Comparison of ENCODE assay signal across 12 mouse cellular contexts in the genomic region with DNA sequence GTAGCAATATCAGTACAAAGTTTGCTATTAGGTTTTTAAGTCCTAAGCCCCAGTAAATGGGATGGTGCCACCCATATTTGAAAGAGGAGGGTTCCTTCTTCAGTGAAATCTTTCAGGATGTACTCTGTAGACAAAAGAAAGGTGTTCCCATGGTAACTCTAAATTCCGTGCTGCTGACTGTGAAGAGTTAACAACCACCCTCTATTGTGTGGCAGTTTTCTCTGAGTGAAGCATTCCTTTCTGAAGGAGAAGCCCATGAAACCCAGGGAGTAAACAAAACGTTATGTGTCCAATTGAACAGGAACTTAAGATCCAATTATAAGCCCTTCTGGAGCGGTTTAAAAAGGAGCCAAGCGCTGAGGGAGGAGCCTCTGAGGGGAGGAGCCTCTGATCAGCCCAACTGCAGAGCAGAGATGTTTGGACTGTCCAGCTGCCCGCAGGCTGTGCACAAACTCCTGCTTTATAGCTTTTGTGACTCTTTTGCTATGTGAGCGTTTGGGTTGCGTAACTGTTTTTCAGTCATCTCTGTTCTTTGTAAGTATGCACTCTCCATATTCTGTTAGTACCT.
DNase-seq lines count a peak whose midpoint lies in the region; ATAC-seq lines count a peak whose summit lies in the region.
"Had no signal": no experiment of that assay in that cellular context is flagged by ENCODE, and none has a peak within 500 bp of the region (broad histone marks: within the 10 kb centered on the region; RNA-seq: fewer than 3 reads in every experiment).

No protein-coding gene starts in this region.

- H3K4me2 ChIP-seq in neural tube, embryonic 12.5 days (replicated peaks) = no peak overlapping the region
- no peak overlapping the region for H3K4me2 ChIP-seq in neural tube, embryonic 15.5 days
- H3K4me2 ChIP-seq in forebrain, embryonic 11.5 days (ENCODE audit: low read depth, low read length, severe bottlenecking) = no peak overlapping the region
- H3K4me2 ChIP-seq: limb, embryonic 13.5 days had no signal

- no peaks in the 10 kb centered on the region for H3K9me3 ChIP-seq in neural tube, embryonic 12.5 days
- H3K9me3 ChIP-seq in neural tube, embryonic 15.5 days (replicated peaks) = no peaks in the 10 kb centered on the region
- no peaks in the 10 kb centered on the region for H3K9me3 ChIP-seq in forebrain, embryonic 11.5 days (ENCODE audit: control insufficient read depth, low read length)
- H3K9me3 ChIP-seq: limb, embryonic 13.5 days had no signal

- DNase-seq in forebrain, embryonic 11.5 days (ENCODE audit: low spot score) = peak; percentile 61
- peak; percentile 8 for DNase-seq in lung, postnatal 14 days
- no peak for DNase-seq in cerebellum, adult 9-11 months
- no peak for DNase-seq in adrenal gland, postnatal 25 days
- DNase-seq in kidney, postnatal 25 days = no peak
- DNase-seq in layer of hippocampus, adult 9-11 months = no peak
- DNase-seq: gastrocnemius, postnatal 14 days; right cerebral cortex, adult 18-20 months had no signal

- WGBS in neural tube, embryonic 12.5 days = 43% methylated on average over 7 of the region's 7 CpGs
- WGBS in neural tube, embryonic 15.5 days = 39% methylated on average over 7 of the region's 7 CpGs
- WGBS in forebrain, embryonic 11.5 days = 27% methylated on average over 7 of the region's 7 CpGs

- no peak overlapping the region for H3K9ac ChIP-seq in neural tube, embryonic 12.5 days
- no peak overlapping the region for H3K9ac ChIP-seq in neural tube, embryonic 15.5 days (replicated peaks)
- H3K9ac ChIP-seq in forebrain, embryonic 11.5 days (ENCODE audit: low read length) = no peak overlapping the region
- H3K9ac ChIP-seq: limb, embryonic 13.5 days had no signal

- H3K4me1 ChIP-seq in neural tube, embryonic 12.5 days = no peaks in the 10 kb centered on the region
- no peaks in the 10 kb centered on the region; the same call in 1 of the 2 replicates for H3K4me1 ChIP-seq in neural tube, embryonic 15.5 days
- no peaks in the 10 kb centered on the region for H3K4me1 ChIP-seq in forebrain, embryonic 11.5 days (replicated peaks; ENCODE audit: control insufficient read depth, insufficient read depth, low read length)
- H3K4me1 ChIP-seq: limb, embryonic 13.5 days had no signal

- H3K27me3 ChIP-seq in neural tube, embryonic 12.5 days (replicated peaks) = no peaks in the 10 kb centered on the region
- no peaks in the 10 kb centered on the region for H3K27me3 ChIP-seq in neural tube, embryonic 15.5 days (replicated peaks)
- H3K27me3 ChIP-seq in forebrain, embryonic 11.5 days (ENCODE audit: control insufficient read depth, insufficient read depth, low read length) = no peaks in the 10 kb centered on the region
- H3K27me3 ChIP-seq: limb, embryonic 13.5 days had no signal

- no peaks in the 10 kb centered on the region for H3K36me3 ChIP-seq in neural tube, embryonic 12.5 days
- no peaks in the 10 kb centered on the region for H3K36me3 ChIP-seq in neural tube, embryonic 15.5 days
- H3K36me3 ChIP-seq in forebrain, embryonic 11.5 days (ENCODE audit: control insufficient read depth, insufficient read depth, low read length) = no peaks in the 10 kb centered on the region
- H3K36me3 ChIP-seq: limb, embryonic 13.5 days had no signal

- no peak overlapping the region for H3K27ac ChIP-seq in neural tube, embryonic 12.5 days
- H3K27ac ChIP-seq in neural tube, embryonic 15.5 days (replicated peaks) = no peak overlapping the region
- no peak overlapping the region for H3K27ac ChIP-seq in forebrain, embryonic 11.5 days (ENCODE audit: low read depth, low read length)
- H3K27ac ChIP-seq: kidney, postnatal 0 days; limb, embryonic 13.5 days had no signal

- no peak overlapping the region for H3K4me3 ChIP-seq in neural tube, embryonic 12.5 days
- H3K4me3 ChIP-seq in neural tube, embryonic 15.5 days (replicated peaks) = no peak overlapping the region
- H3K4me3 ChIP-seq in forebrain, embryonic 11.5 days (ENCODE audit: low read depth, low read length) = no peak overlapping the region
- H3K4me3 ChIP-seq: limb, embryonic 13.5 days had no signal

- peak; percentile 65; the same call in 1 of the 2 replicates for ATAC-seq in neural tube, embryonic 12.5 days (ENCODE audit: low FRiP score, low read depth)
- no peak for ATAC-seq in neural tube, embryonic 15.5 days (ENCODE audit: low FRiP score)
- ATAC-seq in forebrain, embryonic 11.5 days (replicated peaks; ENCODE audit: low FRiP score) = peak; percentile 86

Comparison
In these comparisons a context has a peak if more than half of its experiments do, and no peak if none do; other contexts are left out.
1. DNase-seq: peak in forebrain, embryonic 11.5 days (single experiment) and lung, postnatal 14 days (single experiment); none in cerebellum, adult 9-11 months (single experiment), adrenal gland, postnatal 25 days (single experiment), kidney, postnatal 25 days (0 of 2) and layer of hippocampus, adult 9-11 months (single experiment).